Mouse (Mus musculus): ENCODE data around the gene Afg1l. TPM values are rescaled to one million over a fixed set of nuclear protein-coding genes. Genes with fewer than 3 reads are reported as not detected.

Gene Afg1l
- polyA plus RNA-seq, 1 experiment from 2014 or later = 10.9 TPM

GRCm38 (mm10) chr10:42276507-42277345, 201.6 kb downstream of the Afg1l start, which contains the start of gene Foxo3:
Gene Foxo3 (minus strand): TSS chr10:42276755.
- H3K9ac ChIP-seq = peak within 1 kb of the TSS; percentile 83
- peak; percentile 80 for ATAC-seq
- under 1% methylated on average over 88 of the region's 88 CpGs for WGBS

GRCm38 (mm10) chr10:42275871-42276501, 202.4 kb downstream of the Afg1l start:
- no peaks in the 10 kb centered on the region for H3K36me3 ChIP-seq
- under 1% methylated on average over 39 of the region's 40 CpGs for WGBS
- H3K4me2 ChIP-seq (replicated peaks) = peak overlapping the region; percentile 94
- H3K27ac ChIP-seq = peak overlapping the region; percentile 98
- H3K9ac ChIP-seq = peak overlapping the region; percentile 83
- 0 out of 2 replicates have a peak, but pooled peaks have one; percentile 1 for ATAC-seq
- H3K27me3 ChIP-seq (replicated peaks) = no peaks in the 10 kb centered on the region
- H3K4me3 ChIP-seq (replicated peaks) = peak overlapping the region; percentile 72
- H3K4me1 ChIP-seq (replicated peaks) = peaks cover 39% of the 10 kb centered on the region
- H3K9me3 ChIP-seq = no peaks in the 10 kb centered on the region

More at GRCm38 (mm10) chr10:42276507-42277345, 201.6 kb downstream of the Afg1l start, which contains the start of gene Foxo3:
- Histone ChIP-seq H3K4me2 (replicated peaks) (peak within 1 kb of the TSS; percentile 94), H3K4me3 (replicated peaks) (peak within 1 kb of the TSS; percentile 72), H3K27ac (peak within 1 kb of the TSS; percentile 98), H3K36me3 (no peaks in the 10 kb centered on the region), H3K4me1 (replicated peaks) (peaks cover 31% of the 10 kb centered on the region), H3K9me3 (no peaks in the 10 kb centered on the region), H3K27me3 (replicated peaks) (no peaks in the 10 kb centered on the region)

GRCm38 (mm10) chr10:42275401-42275870, 202.9 kb downstream of the Afg1l start:
- WGBS = under 1% methylated on average over 49 of the region's 54 CpGs
- Histone ChIP-seq H3K27me3 (replicated peaks) (no peaks in the 10 kb centered on the region), H3K4me2 (replicated peaks) (peak overlapping the region; percentile 94), H3K9ac (peak overlapping the region; percentile 83), H3K4me3 (replicated peaks) (peak overlapping the region; percentile 72), H3K9me3 (no peaks in the 10 kb centered on the region), H3K36me3 (no peaks in the 10 kb centered on the region), H3K4me1 (replicated peaks) (peaks cover 39% of the 10 kb centered on the region), H3K27ac (peak overlapping the region; percentile 98)
- no peak for ATAC-seq

- WGBS = 4% methylated on average over 65 of the region's 65 CpGs
Measured at GRCm38 (mm10) chr10:42274712-42275400, 203.5 kb downstream of the Afg1l start.

GRCm38 (mm10) chr10:42273760-42274691, 204.3 kb downstream of the Afg1l start:
- ATAC-seq = peak; percentile 5; the same call in 1 of the 2 replicates
- WGBS = 18% methylated on average over 21 of the region's 21 CpGs
- peak overlapping the region; percentile 34; the same call in 1 of the 2 replicates for H3K27ac ChIP-seq

More at GRCm38 (mm10) chr10:42274712-42275400, 203.5 kb downstream of the Afg1l start:
- ATAC-seq = no peak
- H3K36me3 ChIP-seq = no peaks in the 10 kb centered on the region
- peaks cover 42% of the 10 kb centered on the region for H3K4me1 ChIP-seq (replicated peaks)
- H3K4me3 ChIP-seq (replicated peaks) = peak overlapping the region; percentile 72
- peak overlapping the region; percentile 94 for H3K4me2 ChIP-seq (replicated peaks)
- H3K27me3 ChIP-seq (replicated peaks) = no peaks in the 10 kb centered on the region
- H3K27ac ChIP-seq = peak overlapping the region; percentile 98; the same call in 1 of the 2 replicates
- no peaks in the 10 kb centered on the region for H3K9me3 ChIP-seq
- peak overlapping the region; percentile 83 for H3K9ac ChIP-seq

GRCm38 (mm10) chr10:42273403-42273759, 205.0 kb downstream of the Afg1l start:
- ATAC-seq = no peak
- H3K4me1 ChIP-seq (replicated peaks) = peaks cover 45% of the 10 kb centered on the region
- H3K36me3 ChIP-seq = no peaks in the 10 kb centered on the region; the same call in 1 of the 2 replicates
- WGBS = 78% methylated on average over 6 of the region's 6 CpGs
- H3K9me3 ChIP-seq = no peaks in the 10 kb centered on the region
- H3K27me3 ChIP-seq (replicated peaks) = no peaks in the 10 kb centered on the region
- no peak overlapping the region for H3K9ac ChIP-seq
- H3K4me2 ChIP-seq (replicated peaks) = peak overlapping the region; percentile 94
- H3K4me3 ChIP-seq (replicated peaks) = peak overlapping the region; percentile 72
- H3K27ac ChIP-seq = no peak overlapping the region

More at GRCm38 (mm10) chr10:42273760-42274691, 204.3 kb downstream of the Afg1l start:
- Histone ChIP-seq H3K4me3 (replicated peaks) (peak overlapping the region; percentile 72), H3K36me3 (no peaks in the 10 kb centered on the region; the same call in 1 of the 2 replicates), H3K9me3 (no peaks in the 10 kb centered on the region), H3K9ac (peak overlapping the region; percentile 83), H3K4me1 (replicated peaks) (peaks cover 49% of the 10 kb centered on the region), H3K4me2 (replicated peaks) (peak overlapping the region; percentile 94), H3K27me3 (replicated peaks) (no peaks in the 10 kb centered on the region)

- H3K36me3 ChIP-seq = peaks cover 4% of the 10 kb centered on the region; the same call in 1 of the 2 replicates
- 0 out of 2 replicates have a peak overlapping the region, but pooled peaks have one; percentile 22 for H3K4me2 ChIP-seq (replicated peaks)
- ATAC-seq = no peak
- no peak overlapping the region for H3K27ac ChIP-seq
- no peaks in the 10 kb centered on the region for H3K9me3 ChIP-seq
- no peak overlapping the region for H3K4me3 ChIP-seq (replicated peaks)
- no peak overlapping the region for H3K9ac ChIP-seq
- 57% methylated on average over 11 of the region's 11 CpGs for WGBS
- H3K4me1 ChIP-seq (replicated peaks) = peaks cover 44% of the 10 kb centered on the region
- H3K27me3 ChIP-seq (replicated peaks) = no peaks in the 10 kb centered on the region
Measured at GRCm38 (mm10) chr10:42271454-42272230, 206.7 kb downstream of the Afg1l start.

- Histone ChIP-seq H3K36me3 (peaks cover 13% of the 10 kb centered on the region), H3K27ac (no peak overlapping the region), H3K9ac (no peak overlapping the region), H3K9me3 (no peaks in the 10 kb centered on the region), H3K27me3 (replicated peaks) (no peaks in the 10 kb centered on the region), H3K4me3 (replicated peaks) (no peak overlapping the region), H3K4me2 (replicated peaks) (no peak overlapping the region), H3K4me1 (replicated peaks) (peaks cover 44% of the 10 kb centered on the region)
- no peak for ATAC-seq
- WGBS = 44% methylated on average over 10 of the region's 10 CpGs
Measured at GRCm38 (mm10) chr10:42270277-42271083, 207.9 kb downstream of the Afg1l start.

- peaks cover 37% of the 10 kb centered on the region for H3K4me1 ChIP-seq (replicated peaks)
- peaks cover 14% of the 10 kb centered on the region for H3K36me3 ChIP-seq
- H3K4me3 ChIP-seq (replicated peaks) = no peak overlapping the region
- 55% methylated on average over 15 of the region's 15 CpGs for WGBS
- peak; percentile 18; the same call in 1 of the 2 replicates for ATAC-seq
- H3K9me3 ChIP-seq = no peaks in the 10 kb centered on the region
- H3K9ac ChIP-seq = no peak overlapping the region
- H3K27me3 ChIP-seq (replicated peaks) = no peaks in the 10 kb centered on the region
- no peak overlapping the region for H3K27ac ChIP-seq
- 0 out of 2 replicates have a peak overlapping the region, but pooled peaks have one; percentile 5 for H3K4me2 ChIP-seq (replicated peaks)
Measured at GRCm38 (mm10) chr10:42269281-42270025, 208.9 kb downstream of the Afg1l start.

Data from intestine, embryonic 15.5 days (tissue).